Mouse (Mus musculus) kidney, embryonic 16.5 days (tissue): ENCODE measurements at regions not wholly inside any gene's neighbourhood (a gene's known extent, or its start where the extent isn't known, plus 50 kb on each side); places are given as distances from the start of the nearest gene placed in this dataset.

Experiments
- ATAC-seq: fragments of 200-750 bp; cut with Nextera tagmentation; 2 replicates; pipeline ENCODE4 v1.8.0; 2017; ENCODE audit warnings: moderate TSS enrichment; ENCODE audit not compliant: low FRiP score, low TSS enrichment
- H3K27ac ChIP-seq: fragments of 300-500 bp; sonication (generic); 2 replicates; pipeline ENCODE4 v1.5.1; 2014; ENCODE audit warnings: low read length
- H3K27me3 ChIP-seq: fragments of 300-500 bp; sonication (generic); 2 replicates; pipeline ENCODE4 v1.6.1; 2014; ENCODE audit warnings: low read length, control low read depth, mixed read lengths; ENCODE audit not compliant: insufficient read depth
- H3K36me3 ChIP-seq: fragments of 300-500 bp; sonication (generic); 2 replicates; pipeline ENCODE4 v1.6.1; 2014; ENCODE audit warnings: low read length, control low read depth, mixed read lengths; ENCODE audit not compliant: insufficient read depth
- H3K4me1 ChIP-seq: fragments of 300-500 bp; sonication (generic); 2 replicates; pipeline ENCODE4 v1.6.1; 2014; ENCODE audit warnings: low read length, control low read depth, mixed read lengths; ENCODE audit not compliant: insufficient read depth
- H3K4me2 ChIP-seq: fragments of 300-500 bp; sonication (generic); replicated peaks from 2 replicates; pipeline ENCODE4 v1.6.1; 2014; ENCODE audit warnings: low read depth, low read length
- H3K4me3 ChIP-seq: fragments of 300-500 bp; sonication (generic); 2 replicates; pipeline ENCODE4 v1.5.1; 2014; ENCODE audit warnings: mild to moderate bottlenecking, low read length
- H3K9ac ChIP-seq: fragments of 300-500 bp; sonication (generic); replicated peaks from 2 replicates; pipeline ENCODE4 v1.6.1; 2014; ENCODE audit warnings: low read length
- H3K9me3 ChIP-seq: fragments of 300-500 bp; sonication (generic); 2 replicates; pipeline ENCODE4 v1.6.1; 2016; ENCODE audit warnings: low read length, control low read depth
- WGBS: fragments of 180-500 bp; shearing (Covaris S2); extraction: QIAGEN DNeasy Blood & Tissue Kit; methylation state at CpG from one replicate; pipeline ENCODE4 v1.1.7; 2014; 5-methylcytosine and 5-hydroxymethylcytosine counted together

GRCm38 (mm10) chr13:111925349-111925748 is 116.6 kb upstream of the Map3k1 start:
- H3K9me3 ChIP-seq = peaks cover 10% of the 10 kb centered on the region; the same call in 1 of the 2 replicates
- no peaks in the 10 kb centered on the region for H3K27me3 ChIP-seq
- H3K4me1 ChIP-seq = 0 out of 2 replicates have a peak, but pooled peaks cover 9% of the 10 kb centered on the region
- no peaks in the 10 kb centered on the region for H3K36me3 ChIP-seq
- no peak overlapping the region for H3K27ac ChIP-seq
- no peak overlapping the region for H3K4me3 ChIP-seq
- 96% methylated on average over 7 of the region's 7 CpGs for WGBS
- no peak overlapping the region for H3K4me2 ChIP-seq
- no peak overlapping the region for H3K9ac ChIP-seq
- ATAC-seq = no peak

DNA sequence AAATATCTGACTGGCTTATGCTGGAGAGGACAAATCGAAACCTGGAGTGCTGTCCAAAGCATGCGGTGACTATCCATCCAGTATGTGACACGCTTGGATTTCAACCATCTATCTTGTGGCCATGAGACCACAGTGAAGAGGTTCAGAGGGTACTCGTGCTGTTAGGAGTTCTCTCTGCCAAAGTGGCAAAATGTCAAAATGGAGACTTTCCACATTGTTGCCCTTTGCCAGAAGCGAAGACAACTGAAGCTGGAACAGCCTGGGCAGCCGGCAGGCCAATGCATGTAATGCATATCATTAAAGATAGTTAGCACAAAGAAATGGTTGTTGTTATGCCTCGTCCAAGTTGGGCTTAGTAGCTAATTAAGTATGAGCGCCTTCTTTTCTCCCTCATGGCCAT is 118.0 kb upstream of the Map3k1 start:
- ATAC-seq = no peak
- H3K9ac ChIP-seq = no peak overlapping the region

GRCm38 (mm10) chr13:111927489-111927888 is 118.7 kb upstream of the Map3k1 start:
- H3K27ac ChIP-seq = no peak overlapping the region
- no peaks in the 10 kb centered on the region for H3K27me3 ChIP-seq
- H3K36me3 ChIP-seq = no peaks in the 10 kb centered on the region
- WGBS = 41% methylated on average over 3 of the region's 3 CpGs
- no peak overlapping the region for H3K4me3 ChIP-seq
- peaks cover 20% of the 10 kb centered on the region for H3K4me1 ChIP-seq
- H3K9me3 ChIP-seq = peaks cover 3% of the 10 kb centered on the region; the same call in 1 of the 2 replicates
- H3K9ac ChIP-seq = no peak overlapping the region
- H3K4me2 ChIP-seq = no peak overlapping the region
- ATAC-seq = no peak

More for the DNA sequence above, 118.0 kb upstream of the Map3k1 start:
- Histone ChIP-seq H3K27ac (no peak overlapping the region), H3K27me3 (no peaks in the 10 kb centered on the region), H3K9me3 (peaks cover 10% of the 10 kb centered on the region; the same call in 1 of the 2 replicates), H3K4me2 (no peak overlapping the region), H3K36me3 (no peaks in the 10 kb centered on the region), H3K4me3 (no peak overlapping the region), H3K4me1 (peaks cover 14% of the 10 kb centered on the region)
- 74% methylated on average over 8 of the region's 8 CpGs for WGBS

GRCm38 (mm10) chr13:111928636-111929544 is 120.1 kb upstream of the Map3k1 start:
- Histone ChIP-seq H3K4me3 (no peak overlapping the region), H3K36me3 (no peaks in the 10 kb centered on the region), H3K27me3 (no peaks in the 10 kb centered on the region), H3K27ac (no peak overlapping the region), H3K4me1 (peaks cover 30% of the 10 kb centered on the region), H3K9me3 (no peaks in the 10 kb centered on the region), H3K4me2 (no peak overlapping the region), H3K9ac (no peak overlapping the region)
- no peak for ATAC-seq
- WGBS = 87% methylated on average over 9 of the region's 9 CpGs

DNA sequence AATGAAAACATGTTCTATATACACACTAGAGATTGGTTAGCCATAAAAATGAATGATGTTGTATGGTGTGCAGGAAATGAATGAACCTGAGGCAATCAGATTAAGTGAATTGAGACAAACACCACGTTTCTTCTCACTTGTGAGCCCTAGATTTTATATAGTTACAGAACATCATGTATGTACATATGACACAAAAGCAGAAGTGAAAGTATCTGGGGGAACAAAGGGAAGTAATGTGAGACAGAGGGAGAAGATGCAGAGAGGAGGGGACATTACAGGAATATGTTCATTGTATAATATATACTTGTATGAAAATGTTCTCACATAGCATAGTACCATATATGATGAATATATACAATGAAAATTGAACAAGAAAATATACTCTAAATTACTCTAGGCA is 121.1 kb upstream of the Map3k1 start:
- Histone ChIP-seq H3K9me3 (no peaks in the 10 kb centered on the region), H3K36me3 (no peaks in the 10 kb centered on the region), H3K27ac (no peak overlapping the region), H3K4me2 (no peak overlapping the region), H3K4me3 (no peak overlapping the region), H3K4me1 (peaks cover 30% of the 10 kb centered on the region), H3K27me3 (no peaks in the 10 kb centered on the region), H3K9ac (no peak overlapping the region)
- no peak for ATAC-seq
- 47% methylated on average over 1 of the region's 1 CpGs for WGBS

GRCm38 (mm10) chr13:111932464-111932863 is 123.7 kb upstream of the Map3k1 start:
- H3K9me3 ChIP-seq = no peaks in the 10 kb centered on the region
- peak; percentile 68; the same call in 1 of the 2 replicates for ATAC-seq
- WGBS = 49% methylated on average over 3 of the region's 3 CpGs
- no peak overlapping the region for H3K9ac ChIP-seq
- no peak overlapping the region for H3K4me3 ChIP-seq
- H3K27ac ChIP-seq = peak overlapping the region; percentile 66; the same call in 1 of the 2 replicates
- H3K27me3 ChIP-seq = no peaks in the 10 kb centered on the region
- H3K4me2 ChIP-seq = no peak overlapping the region
- no peaks in the 10 kb centered on the region for H3K36me3 ChIP-seq
- peaks cover 38% of the 10 kb centered on the region for H3K4me1 ChIP-seq

DNA sequence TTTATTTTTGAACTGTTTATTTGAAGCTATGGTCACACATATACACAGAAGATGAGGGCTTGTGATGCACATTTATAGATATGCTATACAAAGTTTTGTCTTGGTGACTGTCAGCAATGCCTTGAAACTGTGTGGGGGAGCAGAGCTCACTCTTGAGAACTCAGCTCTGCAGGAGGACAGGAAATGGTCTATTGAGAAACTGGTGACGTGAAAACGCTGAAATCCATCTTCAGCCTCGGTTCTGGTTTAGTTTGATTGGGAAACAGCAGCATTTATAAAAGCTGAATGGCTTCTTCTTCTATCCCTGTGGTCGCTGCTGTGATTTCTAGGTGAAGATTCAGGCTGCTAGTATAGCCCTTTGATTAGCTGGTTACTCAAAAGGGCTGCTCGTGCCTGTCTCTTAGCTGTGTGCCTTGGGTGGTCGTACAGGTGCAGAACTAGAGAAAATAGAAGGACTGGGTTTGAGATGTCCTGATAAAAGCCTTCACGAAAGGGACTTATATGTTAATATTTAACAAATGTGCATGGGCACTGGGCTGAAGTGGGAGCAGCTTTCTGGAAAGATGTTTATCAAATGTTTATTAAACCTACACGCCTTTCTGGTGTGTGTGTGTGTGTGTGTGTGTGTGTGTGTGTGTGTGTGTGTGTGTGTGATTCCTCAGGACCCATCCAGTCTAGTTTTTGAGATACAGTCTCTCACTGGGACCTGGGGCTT is 124.9 kb upstream of the Map3k1 start:
- Histone ChIP-seq H3K4me3 (no peak overlapping the region), H3K9ac (no peak overlapping the region), H3K27me3 (no peaks in the 10 kb centered on the region), H3K4me2 (0 out of 2 replicates have a peak overlapping the region, but pooled peaks have one; percentile 15), H3K4me1 (peaks cover 36% of the 10 kb centered on the region), H3K27ac (peak overlapping the region; percentile 76), H3K9me3 (no peaks in the 10 kb centered on the region), H3K36me3 (no peaks in the 10 kb centered on the region)
- 50% methylated on average over 8 of the region's 8 CpGs for WGBS
- no peak; the same call in 1 of the 2 replicates for ATAC-seq

DNA sequence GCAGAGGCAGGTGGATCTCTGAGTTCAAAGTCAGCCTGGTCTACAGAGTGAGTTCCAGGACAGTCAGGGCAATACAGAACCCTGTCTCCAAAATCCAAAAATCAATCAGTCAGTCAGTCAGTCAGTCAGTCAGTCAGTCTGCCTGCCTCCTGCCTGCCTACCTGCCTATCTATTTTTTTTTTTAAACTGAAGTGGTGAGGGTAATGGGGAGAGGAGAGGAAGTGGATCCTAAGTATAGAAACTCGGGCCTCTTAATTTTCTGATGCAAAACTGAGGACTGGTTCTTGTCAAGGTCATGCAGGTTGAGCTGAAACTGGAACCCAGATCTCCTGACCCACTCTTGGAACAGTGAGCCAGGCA is 126.9 kb upstream of the Map3k1 start:
- Histone ChIP-seq H3K36me3 (no peaks in the 10 kb centered on the region), H3K27me3 (no peaks in the 10 kb centered on the region), H3K4me3 (no peak overlapping the region), H3K4me2 (no peak overlapping the region), H3K27ac (peak overlapping the region; percentile 85), H3K4me1 (peaks cover 48% of the 10 kb centered on the region), H3K9me3 (no peaks in the 10 kb centered on the region), H3K9ac (no peak overlapping the region)
- 59% methylated on average over 1 of the region's 1 CpGs for WGBS
- ATAC-seq = no peak

DNA sequence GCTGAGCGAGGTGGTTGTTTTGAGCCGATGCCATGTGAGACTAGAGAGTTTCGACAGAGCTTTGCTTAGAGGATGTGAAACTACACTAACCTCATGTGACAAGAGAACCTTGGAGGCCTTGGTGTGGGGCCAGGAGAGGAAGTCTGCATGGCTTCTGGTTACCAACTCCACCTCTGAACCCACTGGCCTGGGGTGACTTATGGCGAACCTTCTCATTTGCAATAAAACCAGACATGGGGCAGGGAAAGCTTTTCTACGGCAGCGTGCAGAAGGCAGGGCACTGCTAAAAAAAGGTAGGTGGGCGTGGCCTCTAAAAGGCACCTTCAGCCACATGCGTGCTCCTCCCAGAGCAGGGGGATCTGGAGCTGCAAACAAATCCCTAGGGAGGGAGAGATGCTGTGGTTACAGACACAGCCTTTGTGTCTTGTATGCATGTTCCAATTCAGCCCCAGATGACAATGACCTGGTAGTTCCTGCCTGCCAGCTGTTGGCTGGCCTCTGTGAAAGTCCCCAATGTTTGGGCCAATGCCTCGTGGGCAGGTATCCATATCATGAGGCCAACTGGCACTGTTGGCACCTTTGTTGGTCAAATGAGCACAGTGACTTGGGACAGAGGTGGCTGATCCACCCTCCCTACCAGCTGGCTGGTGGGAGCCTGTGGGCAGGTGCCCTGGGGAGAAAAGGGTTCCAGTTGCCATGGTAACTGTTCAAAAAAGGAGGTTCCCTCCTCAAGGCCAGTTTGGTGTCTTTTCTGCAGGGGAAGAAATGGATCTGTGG is 127.5 kb upstream of the Map3k1 start:
- WGBS = 51% methylated on average over 9 of the region's 9 CpGs
- Histone ChIP-seq H3K4me3 (no peak overlapping the region), H3K9me3 (no peaks in the 10 kb centered on the region), H3K27ac (peak overlapping the region; percentile 85), H3K36me3 (no peaks in the 10 kb centered on the region), H3K4me2 (no peak overlapping the region), H3K9ac (0 out of 2 replicates have a peak overlapping the region, but pooled peaks have one; percentile 16), H3K27me3 (no peaks in the 10 kb centered on the region), H3K4me1 (peaks cover 54% of the 10 kb centered on the region)
- no peak for ATAC-seq
